Mouse (Mus musculus) kidney, embryonic 16.5 days (tissue): ENCODE measurements at regions not wholly inside any gene's neighbourhood (a gene's known extent, or its start where the extent isn't known, plus 50 kb on each side); places are given as distances from the start of the nearest gene placed in this dataset.
A peak's percentile ranks its signal among the peaks of the same experiment; 100 is the strongest.
"Not testable (repeated sequence)": the region's sequence is repeated elsewhere in the genome, so short reads cannot be mapped to it uniquely, and the experiment has no call there.

Experiments used
- ATAC-seq: fragments of 200-750 bp; cut with Nextera tagmentation; 2 replicates; pipeline ENCODE4 v1.8.0; 2017; ENCODE audit warnings: moderate TSS enrichment; ENCODE audit not compliant: low FRiP score, low TSS enrichment
- H3K27ac ChIP-seq: fragments of 300-500 bp; sonication (generic); 2 replicates; pipeline ENCODE4 v1.5.1; 2014; ENCODE audit warnings: low read length
- H3K27me3 ChIP-seq: fragments of 300-500 bp; sonication (generic); 2 replicates; pipeline ENCODE4 v1.6.1; 2014; ENCODE audit warnings: low read length, control low read depth, mixed read lengths; ENCODE audit not compliant: insufficient read depth
- H3K36me3 ChIP-seq: fragments of 300-500 bp; sonication (generic); 2 replicates; pipeline ENCODE4 v1.6.1; 2014; ENCODE audit warnings: low read length, control low read depth, mixed read lengths; ENCODE audit not compliant: insufficient read depth
- H3K4me1 ChIP-seq: fragments of 300-500 bp; sonication (generic); 2 replicates; pipeline ENCODE4 v1.6.1; 2014; ENCODE audit warnings: low read length, control low read depth, mixed read lengths; ENCODE audit not compliant: insufficient read depth
- H3K4me2 ChIP-seq: fragments of 300-500 bp; sonication (generic); replicated peaks from 2 replicates; pipeline ENCODE4 v1.6.1; 2014; ENCODE audit warnings: low read depth, low read length
- H3K4me3 ChIP-seq: fragments of 300-500 bp; sonication (generic); 2 replicates; pipeline ENCODE4 v1.5.1; 2014; ENCODE audit warnings: mild to moderate bottlenecking, low read length
- H3K9ac ChIP-seq: fragments of 300-500 bp; sonication (generic); replicated peaks from 2 replicates; pipeline ENCODE4 v1.6.1; 2014; ENCODE audit warnings: low read length
- H3K9me3 ChIP-seq: fragments of 300-500 bp; sonication (generic); 2 replicates; pipeline ENCODE4 v1.6.1; 2016; ENCODE audit warnings: low read length, control low read depth
- WGBS: fragments of 180-500 bp; shearing (Covaris S2); extraction: QIAGEN DNeasy Blood & Tissue Kit; methylation state at CpG from one replicate; pipeline ENCODE4 v1.1.7; 2014; 5-methylcytosine and 5-hydroxymethylcytosine counted together

DNA sequence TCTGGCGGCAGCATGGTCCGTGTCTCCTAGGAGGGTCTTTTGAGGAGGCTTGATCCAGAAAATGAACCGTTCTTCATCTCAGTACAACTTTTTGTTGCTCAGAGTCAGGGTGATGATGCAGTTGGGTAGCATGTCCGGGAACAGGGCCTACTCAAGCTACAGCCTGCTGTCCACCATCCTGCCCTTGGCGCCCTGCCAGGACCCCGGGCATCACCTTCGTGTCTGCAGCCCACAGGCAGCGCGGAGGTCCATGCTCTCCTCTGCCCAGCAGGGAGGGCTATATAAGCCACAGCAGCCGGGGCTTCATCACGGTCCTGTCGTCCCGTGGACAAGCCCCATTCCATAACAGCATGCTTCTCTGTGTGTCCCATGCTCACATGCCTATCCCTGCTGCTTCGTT, 107.1 kb upstream of the Klf3 start:
- H3K4me2 ChIP-seq, result no peak overlapping the region
- no peak overlapping the region for H3K27ac ChIP-seq
- 85% methylated on average over 14 of the region's 14 CpGs for WGBS
- H3K27me3 ChIP-seq, result no peaks in the 10 kb centered on the region
- no peaks in the 10 kb centered on the region for H3K36me3 ChIP-seq
- no peak for ATAC-seq
- H3K9ac ChIP-seq, result no peak overlapping the region
- H3K4me1 ChIP-seq, result no peaks in the 10 kb centered on the region
- no peaks in the 10 kb centered on the region for H3K9me3 ChIP-seq
- no peak overlapping the region for H3K4me3 ChIP-seq

- Histone ChIP-seq H3K9me3 (no peaks in the 10 kb centered on the region), H3K36me3 (no peaks in the 10 kb centered on the region), H3K27me3 (no peaks in the 10 kb centered on the region), H3K4me3 (no peak overlapping the region), H3K4me2 (no peak overlapping the region), H3K9ac (no peak overlapping the region), H3K27ac (no peak overlapping the region), H3K4me1 (peaks cover 8% of the 10 kb centered on the region)
- ATAC-seq, result no peak
- WGBS, result 83% methylated on average over 5 of the region's 5 CpGs
These were observed 105.7 kb upstream of the Klf3 start for GRCm38 (mm10) chr5:64697466-64697865.

- ATAC-seq, result no peak
- no peak overlapping the region for H3K27ac ChIP-seq
- no peak overlapping the region for H3K4me2 ChIP-seq
- 75% methylated on average over 6 of the region's 6 CpGs for WGBS
- no peak overlapping the region for H3K9ac ChIP-seq
- no peaks in the 10 kb centered on the region for H3K9me3 ChIP-seq
- peaks cover 14% of the 10 kb centered on the region for H3K4me1 ChIP-seq
- no peaks in the 10 kb centered on the region for H3K27me3 ChIP-seq
- no peak overlapping the region for H3K4me3 ChIP-seq
- no peaks in the 10 kb centered on the region for H3K36me3 ChIP-seq
These were observed 104.6 kb upstream of the Klf3 start for GRCm38 (mm10) chr5:64698458-64699116.

DNA sequence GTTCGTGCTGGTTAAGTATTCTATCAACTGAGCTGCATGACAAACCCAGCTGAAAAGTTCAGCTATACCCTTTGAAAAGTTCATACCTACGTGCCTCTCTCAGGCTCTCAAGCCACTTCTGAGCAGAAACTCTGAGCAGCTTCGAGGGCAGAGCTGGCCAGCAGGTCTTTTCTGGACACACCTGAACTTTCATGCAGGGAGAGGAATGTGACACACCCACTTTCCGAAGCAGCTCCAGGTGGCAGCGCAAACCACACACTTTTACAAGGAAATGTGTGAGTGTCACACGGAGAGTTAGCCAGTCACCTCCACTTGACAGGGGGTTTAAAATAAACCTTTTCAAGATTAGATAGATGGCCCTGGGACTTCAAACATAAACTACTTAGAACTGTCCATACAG, 103.2 kb upstream of the Klf3 start:
- H3K27ac ChIP-seq, result no peak overlapping the region
- no peak overlapping the region for H3K9ac ChIP-seq
- no peak for ATAC-seq
- no peak overlapping the region for H3K4me3 ChIP-seq
- no peak overlapping the region for H3K4me2 ChIP-seq
- no peaks in the 10 kb centered on the region for H3K36me3 ChIP-seq
- H3K27me3 ChIP-seq, result no peaks in the 10 kb centered on the region
- peaks cover 22% of the 10 kb centered on the region for H3K4me1 ChIP-seq
- no peaks in the 10 kb centered on the region for H3K9me3 ChIP-seq
- WGBS, result 79% methylated on average over 6 of the region's 6 CpGs

GRCm38 (mm10) chr5:64701219-64701779, 101.9 kb upstream of the Klf3 start:
- no peak overlapping the region for H3K9ac ChIP-seq
- no peak overlapping the region for H3K4me2 ChIP-seq
- peak overlapping the region; percentile 83 for H3K27ac ChIP-seq
- ATAC-seq, result no peak
- 78% methylated on average over 14 of the region's 14 CpGs for WGBS
- peaks cover 22% of the 10 kb centered on the region for H3K4me1 ChIP-seq
- H3K4me3 ChIP-seq, result no peak overlapping the region
- H3K36me3 ChIP-seq, result no peaks in the 10 kb centered on the region
- H3K9me3 ChIP-seq, result no peaks in the 10 kb centered on the region
- no peaks in the 10 kb centered on the region for H3K27me3 ChIP-seq

DNA sequence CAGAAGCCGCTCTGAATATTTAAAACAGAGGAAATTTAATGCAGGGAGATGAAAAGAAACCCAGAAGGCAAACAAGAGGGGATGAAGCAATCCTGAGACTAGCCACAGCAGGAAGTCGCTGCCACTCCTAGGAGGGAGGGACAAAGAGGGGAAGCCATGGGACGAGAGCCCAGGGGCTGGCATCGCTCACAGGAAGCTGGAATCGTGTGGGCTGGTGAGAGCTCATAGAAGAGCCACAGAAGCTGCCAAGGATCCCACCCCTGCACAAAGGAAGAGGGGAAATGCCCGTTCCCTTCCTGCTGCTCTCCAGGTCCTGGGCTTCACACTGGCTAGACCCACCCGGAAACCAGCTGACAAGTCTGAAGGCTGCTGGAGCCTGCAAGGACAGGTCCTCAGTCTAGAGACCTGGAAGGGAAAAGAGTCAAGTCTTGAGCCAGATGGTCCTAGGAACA, 101.4 kb upstream of the Klf3 start:
- Histone ChIP-seq H3K9ac (no peak overlapping the region), H3K4me2 (0 out of 2 replicates have a peak overlapping the region, but pooled peaks have one; percentile 5)

GRCm38 (mm10) chr5:64702404-64702803, 100.8 kb upstream of the Klf3 start:
- not testable (repeated sequence) for H3K9me3 ChIP-seq, H3K36me3 ChIP-seq, H3K27me3 ChIP-seq, ATAC-seq, H3K9ac ChIP-seq, H3K4me2 ChIP-seq, H3K4me3 ChIP-seq
- peaks cover 22% of the 10 kb centered on the region for H3K4me1 ChIP-seq
- WGBS, result 82% methylated on average over 1 of the region's 1 CpGs
- H3K27ac ChIP-seq, result peak overlapping the region; percentile 83

More for the DNA sequence above, 101.4 kb upstream of the Klf3 start:
- ATAC-seq, result peak; percentile 67
- Histone ChIP-seq H3K36me3 (no peaks in the 10 kb centered on the region), H3K4me1 (peaks cover 22% of the 10 kb centered on the region), H3K4me3 (no peak overlapping the region), H3K9me3 (no peaks in the 10 kb centered on the region), H3K27me3 (no peaks in the 10 kb centered on the region), H3K27ac (peak overlapping the region; percentile 83)
- WGBS, result 24% methylated on average over 7 of the region's 7 CpGs

DNA sequence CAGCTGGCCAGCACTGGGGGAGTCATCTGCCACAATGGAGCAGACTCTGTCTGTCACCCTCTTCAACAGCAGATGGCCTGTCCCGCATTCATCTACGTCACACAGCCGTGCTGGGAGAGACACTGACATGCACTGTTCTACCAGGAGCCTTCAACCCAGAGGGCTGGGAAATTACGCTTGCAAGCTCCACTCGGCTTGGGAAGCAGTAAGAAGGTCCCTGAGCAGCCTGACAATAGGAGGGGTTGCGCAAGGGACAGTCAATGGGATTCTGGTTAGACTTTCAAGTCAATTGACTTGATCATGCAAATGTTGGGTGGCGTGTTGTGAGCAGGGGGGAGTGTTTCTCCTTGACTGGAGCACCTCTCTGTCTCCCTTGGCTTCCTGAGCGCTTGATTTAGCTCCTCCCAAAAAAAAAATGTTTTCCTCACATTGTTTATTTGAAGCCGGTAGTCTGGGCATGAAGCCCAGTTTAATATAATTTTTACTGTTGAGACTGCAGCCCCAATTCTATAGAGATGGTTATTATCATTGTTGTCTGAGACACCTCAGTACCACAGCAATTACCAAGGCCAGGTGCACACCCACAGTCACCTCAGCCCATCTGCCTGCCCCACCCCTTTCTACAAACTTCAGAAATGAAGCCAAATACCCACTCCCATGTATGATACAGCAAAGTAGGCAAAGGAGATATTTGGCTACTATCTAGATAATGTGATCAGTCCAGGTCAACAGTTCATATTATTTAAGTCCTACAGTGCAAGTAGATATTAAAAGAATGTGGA, 99.9 kb upstream of the Klf3 start:
- H3K36me3 ChIP-seq, result no peaks in the 10 kb centered on the region
- peak overlapping the region; percentile 27 for H3K27ac ChIP-seq
- H3K4me1 ChIP-seq, result peaks cover 22% of the 10 kb centered on the region
- no peak overlapping the region for H3K4me3 ChIP-seq
- no peaks in the 10 kb centered on the region for H3K27me3 ChIP-seq
- no peak overlapping the region for H3K9ac ChIP-seq
- H3K9me3 ChIP-seq, result no peaks in the 10 kb centered on the region
- 55% methylated on average over 9 of the region's 9 CpGs for whole genome bisulfite sequencing
- ATAC-seq, result peak; percentile 43; the same call in 1 of the 2 replicates
- H3K4me2 ChIP-seq, result no peak overlapping the region

GRCm38 (mm10) chr5:64704144-64704543, 99.0 kb upstream of the Klf3 start:
- H3K9ac ChIP-seq, result no peak overlapping the region
- ATAC-seq, result no peak
- 51% methylated on average over 7 of the region's 7 CpGs for WGBS
- H3K27ac ChIP-seq, result peak overlapping the region; percentile 48; the same call in 1 of the 2 replicates
- H3K4me1 ChIP-seq, result peaks cover 22% of the 10 kb centered on the region
- H3K4me2 ChIP-seq, result no peak overlapping the region
- H3K9me3 ChIP-seq, result no peaks in the 10 kb centered on the region
- H3K36me3 ChIP-seq, result no peaks in the 10 kb centered on the region
- no peaks in the 10 kb centered on the region for H3K27me3 ChIP-seq
- H3K4me3 ChIP-seq, result no peak overlapping the region

DNA sequence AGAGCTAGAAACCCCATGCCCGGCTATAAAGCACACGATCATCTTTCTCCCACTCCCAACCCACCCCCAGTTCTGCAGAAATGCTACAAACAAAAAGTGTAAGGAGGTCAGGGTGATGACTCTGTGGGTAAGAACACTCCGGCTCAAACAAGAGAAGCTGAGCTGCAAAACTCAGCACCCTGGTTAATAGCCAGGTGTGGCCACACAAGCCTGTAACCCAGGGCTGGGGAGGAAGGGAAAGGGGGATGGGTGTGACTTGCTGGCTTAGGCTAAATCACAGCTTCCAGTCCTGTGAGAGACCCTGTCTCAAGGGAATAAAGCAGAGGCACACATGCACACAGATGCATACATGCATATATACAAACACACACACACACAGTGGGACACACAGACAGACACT, 96.6 kb upstream of the Klf3 start:
- H3K4me3 ChIP-seq, result no peak overlapping the region
- H3K36me3 ChIP-seq, result no peaks in the 10 kb centered on the region
- no peaks in the 10 kb centered on the region for H3K27me3 ChIP-seq
- H3K27ac ChIP-seq, result no peak overlapping the region
- peaks cover 21% of the 10 kb centered on the region for H3K4me1 ChIP-seq
- no peak overlapping the region for H3K4me2 ChIP-seq
- H3K9ac ChIP-seq, result no peak overlapping the region
- no peaks in the 10 kb centered on the region for H3K9me3 ChIP-seq
- ATAC-seq, result 0 out of 2 replicates have a peak, but pooled peaks have one; percentile 24
- 39% methylated on average over 3 of the region's 3 CpGs for WGBS
